Mouse (Mus musculus) CH12F3 (cell line): Measurements from ENCODE around the gene Lrrc40.

ENCODE experiments used
- in situ Hi-C: fragments of 300-500 bp; cut with MboI; formaldehyde crosslinking; loops from 2 replicates; pipeline ENCODE4 v1.14.3; 2020; ENCODE audit warnings: low sequenced_read_pairs

Lrrc40 gene

GRCm38 (mm10) chr3:158036329-158036988 lies at the start of gene Lrrc40, which contains the start of gene Srsf11:
TSS of gene Lrrc40 (plus strand) at chr3:158036662.
TSS of gene Srsf11 (minus strand) at chr3:158036639.
- in situ Hi-C loops: no loop called here

GRCm38 (mm10) chr3:157993322-157993721 lies 43.1 kb upstream of the Lrrc40 start:
- in situ Hi-C loops: no loop called here

- in situ Hi-C loops: no loop called here
These were observed 40.7 kb upstream of the Lrrc40 start for GRCm38 (mm10) chr3:157995726-157996125.

- in situ Hi-C loops: no loop called here
These were observed 37.6 kb upstream of the Lrrc40 start for GRCm38 (mm10) chr3:157998742-157999369.

GRCm38 (mm10) chr3:158008647-158009046 lies 27.8 kb upstream of the Lrrc40 start:
- in situ Hi-C loops: no loop called here

GRCm38 (mm10) chr3:158009762-158010320 lies 26.6 kb upstream of the Lrrc40 start:
- in situ Hi-C loops: no loop called here

GRCm38 (mm10) chr3:158031371-158031925 lies 5.0 kb upstream of the Lrrc40 start:
- in situ Hi-C loops: no loop called here

- in situ Hi-C loops: no loop called here
These were observed 4.4 kb upstream of the Lrrc40 start for GRCm38 (mm10) chr3:158032106-158032505.

GRCm38 (mm10) chr3:158035866-158036265 lies 596 bp upstream of the Lrrc40 start:
- in situ Hi-C loops: no loop called here

- in situ Hi-C loops: no loop called here
These were observed 1.6 kb downstream of the Lrrc40 start for GRCm38 (mm10) chr3:158038106-158038505.

GRCm38 (mm10) chr3:158040755-158041154 lies 4.3 kb downstream of the Lrrc40 start:
- in situ Hi-C loops: no loop called here

- in situ Hi-C loops: no loop called here
These were observed 13.0 kb downstream of the Lrrc40 start for GRCm38 (mm10) chr3:158049508-158049907.

- in situ Hi-C loops: no loop called here
These were observed 24.3 kb downstream of the Lrrc40 start for GRCm38 (mm10) chr3:158060621-158061291.

GRCm38 (mm10) chr3:158061811-158062523 lies 25.5 kb downstream of the Lrrc40 start:
- in situ Hi-C loops: no loop called here

- in situ Hi-C loops: no loop called here
These were observed 28.8 kb downstream of the Lrrc40 start for GRCm38 (mm10) chr3:158065256-158065655.

GRCm38 (mm10) chr3:158067916-158068315 lies 31.5 kb downstream of the Lrrc40 start:
- in situ Hi-C loops: no loop called here

- in situ Hi-C loops: no loop called here
These were observed 32.3 kb downstream of the Lrrc40 start for GRCm38 (mm10) chr3:158068613-158069263.

GRCm38 (mm10) chr3:158075004-158075403 lies 38.5 kb downstream of the Lrrc40 start:
- in situ Hi-C loops: no loop called here

GRCm38 (mm10) chr3:158076685-158077379 lies 40.4 kb downstream of the Lrrc40 start:
- in situ Hi-C loops: no loop called here

- in situ Hi-C loops: no loop called here
These were observed 40.9 kb downstream of the Lrrc40 start for GRCm38 (mm10) chr3:158077380-158077772.
